Mouse (Mus musculus) mouse trophoblast stem cell (cell line): ENCODE measurements around the gene Hspa5.
"Not testable (repeated sequence)": the region's sequence is repeated elsewhere in the genome, so short reads cannot be mapped to it uniquely, and the experiment has no call there.

ENCODE experiments used
- in situ Hi-C, 2 experiments: fragments of 300-500 bp; cut with MseI, MboI; formaldehyde crosslinking; loops; 2 replicates in 1 of 2; 3 replicates in 1 of 2; pipeline ENCODE4 v1.15.1; 2025

Gene Hspa5

DNA sequence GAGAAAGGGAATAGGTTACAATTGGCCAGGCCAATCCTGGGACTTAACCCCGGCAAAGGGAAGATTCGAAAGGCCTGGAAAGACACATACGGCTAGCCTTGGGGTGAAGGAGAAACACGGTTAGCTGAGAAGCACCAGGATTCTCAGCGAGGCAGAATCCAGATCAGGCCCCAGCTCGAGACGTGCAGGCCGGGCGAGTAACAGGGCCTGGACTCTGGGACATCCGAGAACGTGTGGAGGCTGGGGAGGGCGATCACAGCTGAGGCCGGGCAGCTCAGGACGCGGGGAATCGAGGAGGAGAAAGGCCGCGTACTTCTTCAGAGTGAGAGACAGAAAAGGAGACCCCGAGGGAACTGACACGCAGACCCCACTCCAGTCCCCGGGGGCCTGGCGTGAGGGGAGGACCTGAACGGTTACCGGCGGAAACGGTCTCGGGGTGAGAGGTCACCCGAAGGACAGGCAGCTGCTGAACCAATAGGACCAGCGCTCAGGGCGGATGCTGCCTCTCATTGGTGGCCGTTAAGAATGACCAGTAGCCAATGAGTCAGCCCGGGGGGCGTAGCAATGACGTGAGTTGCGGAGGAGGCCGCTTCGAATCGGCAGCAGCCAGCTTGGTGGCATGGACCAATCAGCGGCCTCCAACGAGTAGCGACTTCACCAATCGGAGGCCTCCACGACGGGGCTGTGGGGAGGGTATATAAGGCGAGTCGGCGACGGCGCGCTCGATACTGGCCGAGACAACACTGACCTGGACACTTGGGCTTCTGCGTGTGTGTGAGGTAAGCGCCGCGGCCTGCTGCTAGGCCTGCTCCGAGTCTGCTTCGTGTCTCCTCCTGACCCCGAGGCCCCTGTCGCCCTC is at the start of gene Hspa5:
TSS of gene Hspa5 (plus strand) at position 603 of the 859 bp plus-strand sequence.
- in situ Hi-C loops, result no loop called here

DNA sequence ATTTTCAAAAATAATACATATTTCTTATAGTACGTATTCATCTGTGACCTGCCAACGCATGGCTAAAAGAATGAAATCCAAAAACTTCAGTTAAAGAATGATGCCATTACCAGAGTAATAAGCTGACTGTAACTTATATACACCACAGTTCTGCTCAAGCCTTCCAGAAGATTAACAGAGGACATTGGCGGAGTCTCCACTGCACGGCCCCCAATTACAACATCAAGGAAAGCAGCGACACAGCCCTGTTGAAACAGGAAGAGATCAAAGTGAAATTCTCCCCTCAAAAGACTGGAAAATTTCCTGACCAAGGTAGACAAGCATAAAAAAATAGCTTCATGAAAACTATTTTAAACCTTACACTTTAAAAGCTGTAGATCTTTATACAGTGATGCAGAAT is 46.5 kb upstream of the Hspa5 start:
- in situ Hi-C loops, result no loop called here

DNA sequence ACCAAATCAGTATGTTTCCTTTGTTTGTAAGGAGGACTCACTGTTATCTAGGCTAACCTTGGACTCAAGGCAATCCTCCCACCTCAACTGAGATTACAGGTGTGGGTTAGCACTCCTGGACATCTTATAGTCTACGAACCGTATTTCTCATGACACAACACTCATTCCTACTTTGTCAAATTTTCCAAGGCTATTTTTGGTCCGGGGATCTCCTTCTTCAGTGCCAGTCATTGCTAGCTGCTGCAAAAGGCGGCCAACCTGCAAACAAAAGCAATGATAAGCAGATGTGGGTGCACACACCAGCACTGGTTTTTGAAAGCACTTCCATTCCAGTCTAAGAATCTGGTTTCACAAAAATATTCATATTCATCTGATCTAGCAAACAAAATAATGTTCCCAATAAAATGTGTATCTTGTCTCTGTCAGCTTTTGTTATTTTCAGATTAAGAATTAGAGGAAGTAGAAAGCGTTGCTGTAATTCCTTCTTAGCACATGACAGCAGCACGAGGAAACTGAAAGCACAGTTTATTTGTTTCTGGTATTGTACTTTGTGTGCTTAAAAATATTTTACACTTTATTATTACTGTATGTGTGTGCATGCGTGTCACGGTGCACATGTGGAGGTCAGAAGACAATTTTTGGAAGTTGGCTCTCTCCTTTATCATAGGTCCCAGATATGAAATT is 44.6 kb upstream of the Hspa5 start:
- in situ Hi-C loops, result no loop called here

DNA sequence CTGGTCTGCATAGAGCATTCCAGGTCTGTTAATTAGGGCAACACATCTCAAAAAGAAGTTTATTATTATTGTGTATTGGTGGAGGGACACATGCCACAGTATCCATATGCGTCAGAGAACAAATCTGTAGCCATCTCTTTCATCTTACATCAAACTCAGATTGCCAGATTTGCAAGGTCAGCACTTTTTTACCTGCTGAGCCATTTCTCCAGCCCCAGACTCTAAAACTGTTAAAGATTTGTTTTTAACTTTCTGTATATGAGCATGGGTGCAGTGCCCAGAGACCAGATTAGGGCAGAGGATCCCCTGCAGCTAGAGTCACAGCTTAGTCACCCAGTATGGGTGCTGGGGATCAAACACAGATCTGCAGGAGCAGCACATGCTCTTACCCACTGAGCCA is 35.1 kb upstream of the Hspa5 start:
- in situ Hi-C loops, result no loop called here

DNA sequence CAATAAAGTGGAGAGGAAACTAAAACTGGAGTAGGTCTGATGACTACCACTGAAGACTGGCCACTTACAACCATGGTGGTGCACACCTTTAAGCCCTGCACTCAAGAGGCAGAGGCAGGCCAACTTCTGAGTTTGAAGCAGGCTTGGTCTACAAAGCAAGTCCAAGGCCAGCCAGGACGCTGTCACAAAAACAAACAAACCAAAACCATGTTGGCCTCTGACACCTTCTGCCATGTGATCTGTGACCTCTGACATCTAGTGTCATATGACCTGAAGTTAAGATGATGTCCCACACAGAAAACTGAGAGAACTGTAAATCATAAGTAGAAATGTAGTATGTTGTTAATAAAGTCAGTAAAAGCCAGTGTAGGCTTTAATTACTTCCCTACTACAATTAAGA is 33.9 kb upstream of the Hspa5 start:
- in situ Hi-C loops, result no loop called here

DNA sequence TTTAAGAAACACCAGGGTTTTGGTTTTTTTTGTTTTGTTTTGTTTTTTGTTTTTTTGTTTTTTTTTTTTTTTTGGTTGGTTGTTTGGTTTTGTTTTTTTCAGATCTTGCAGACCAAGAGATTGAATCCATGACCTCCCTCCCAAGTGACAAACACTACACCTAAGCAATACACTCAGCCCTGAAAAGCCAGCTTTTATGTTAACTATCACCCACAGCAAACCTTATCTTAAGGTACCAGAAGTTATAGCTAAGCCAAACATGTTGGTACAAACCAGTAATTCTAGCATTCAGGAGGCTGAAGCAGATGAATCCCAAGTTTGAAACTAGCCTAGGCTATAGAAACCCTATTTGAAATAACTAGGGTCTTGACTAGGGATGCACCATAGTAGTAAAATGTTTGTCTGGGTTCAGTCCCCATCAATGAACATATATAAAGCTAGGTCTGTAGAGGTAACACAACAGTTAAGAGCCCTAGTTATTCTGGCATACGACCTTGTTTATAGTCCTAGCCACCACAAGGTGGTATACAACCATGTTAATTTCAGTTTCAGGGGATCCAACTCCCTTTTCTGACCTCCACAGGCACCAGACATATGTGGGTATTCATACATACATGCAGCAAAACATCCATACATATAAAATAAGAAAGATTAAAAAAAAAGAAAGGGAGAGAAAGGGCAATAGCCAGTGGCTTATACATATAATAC is 31.9 kb upstream of the Hspa5 start:
- in situ Hi-C loops, result no loop called here

DNA sequence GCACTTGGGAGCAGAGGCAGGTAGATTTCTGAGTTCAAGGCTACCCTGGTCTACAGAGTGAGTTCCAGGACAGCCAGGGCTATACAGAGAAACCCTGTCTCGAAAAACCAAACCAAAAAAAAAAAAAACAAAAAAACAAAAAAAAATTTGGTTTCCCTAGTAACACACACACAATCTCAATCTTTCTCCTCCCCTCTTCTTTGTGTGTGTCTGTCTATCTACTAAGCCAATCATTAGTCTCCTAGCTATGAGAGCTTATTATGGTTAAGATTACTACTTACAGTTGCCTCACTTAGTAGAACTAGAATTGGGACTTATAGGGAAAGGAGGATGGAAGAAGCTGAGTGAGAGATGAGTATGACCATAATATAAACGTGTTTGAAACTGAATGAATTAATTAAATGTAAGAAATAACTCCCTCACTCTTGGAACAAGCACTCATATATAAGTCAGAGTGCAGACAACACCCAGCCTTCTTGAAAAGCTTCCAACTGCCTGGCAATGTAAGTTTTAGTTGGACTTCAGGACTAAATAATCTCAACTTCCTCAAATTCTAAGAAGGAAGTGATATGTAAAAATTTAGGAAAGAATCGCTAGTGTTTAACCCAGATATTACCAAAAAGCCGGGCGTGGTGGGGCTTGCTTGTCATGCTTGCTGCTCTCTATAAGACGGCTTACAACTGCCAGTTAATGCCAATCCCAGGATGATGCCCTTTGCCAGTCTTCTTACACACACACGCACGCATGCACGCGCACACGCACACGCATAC is 30.2 kb upstream of the Hspa5 start:
- in situ Hi-C loops, result no loop called here

DNA sequence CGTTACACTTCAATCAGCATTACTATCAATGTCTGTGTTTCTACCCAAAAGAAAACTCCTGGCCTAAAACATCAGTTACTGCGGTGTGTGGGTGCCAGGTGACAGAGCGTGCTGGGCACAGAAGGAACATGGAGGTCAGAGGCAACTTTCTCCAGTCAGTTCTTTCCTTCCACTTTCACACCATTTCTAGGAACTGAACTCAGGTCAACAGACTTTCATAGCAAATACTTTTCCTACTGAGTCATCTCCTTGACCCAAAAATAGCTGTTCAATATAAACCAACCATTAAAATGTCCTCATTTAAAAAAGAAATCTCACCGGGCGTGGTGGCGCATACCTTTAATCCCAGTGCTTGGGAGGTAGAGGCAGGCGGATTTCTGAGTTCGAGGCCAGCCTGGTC is 29.1 kb upstream of the Hspa5 start:
- in situ Hi-C loops, result no loop called here

DNA sequence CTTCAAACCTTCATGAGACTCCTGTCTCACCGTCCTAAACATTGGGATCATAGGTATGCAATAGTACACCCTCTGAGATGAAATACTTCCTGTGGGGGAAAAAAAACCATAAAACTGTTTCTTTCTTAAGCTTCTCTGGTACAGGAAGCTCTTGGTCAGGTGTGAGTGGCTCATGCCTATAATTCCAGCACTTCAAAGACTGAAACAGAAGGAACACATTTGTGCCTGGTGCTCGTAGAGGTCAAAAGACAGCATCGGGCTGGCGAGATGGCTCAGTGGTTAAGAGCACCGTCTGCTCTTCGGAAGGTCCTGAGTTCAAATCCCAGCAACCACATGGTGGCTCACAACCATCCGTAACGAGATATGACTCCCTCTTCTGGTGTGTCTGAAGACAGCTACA is 27.3 kb upstream of the Hspa5 start:
- in situ Hi-C loops, result no loop called here

DNA sequence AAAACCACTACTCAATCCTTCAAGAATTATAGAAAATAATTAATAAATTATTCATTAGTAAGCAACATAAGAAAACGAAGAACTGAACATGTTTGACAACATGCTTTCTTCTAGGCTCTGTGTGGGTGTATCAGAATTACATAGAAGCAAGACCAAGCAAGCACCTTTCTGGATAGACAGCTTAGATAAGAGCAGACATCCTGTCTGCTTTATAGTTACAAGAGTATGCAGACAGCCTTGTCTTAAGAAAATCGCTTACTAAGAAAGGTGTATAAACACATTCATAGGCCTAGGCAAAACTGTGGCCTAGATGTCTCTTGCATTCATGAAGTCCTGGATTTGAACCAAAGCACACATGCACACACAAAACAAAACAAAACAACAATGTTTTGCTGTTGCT is 26.1 kb upstream of the Hspa5 start:
- in situ Hi-C loops, result no loop called here

DNA sequence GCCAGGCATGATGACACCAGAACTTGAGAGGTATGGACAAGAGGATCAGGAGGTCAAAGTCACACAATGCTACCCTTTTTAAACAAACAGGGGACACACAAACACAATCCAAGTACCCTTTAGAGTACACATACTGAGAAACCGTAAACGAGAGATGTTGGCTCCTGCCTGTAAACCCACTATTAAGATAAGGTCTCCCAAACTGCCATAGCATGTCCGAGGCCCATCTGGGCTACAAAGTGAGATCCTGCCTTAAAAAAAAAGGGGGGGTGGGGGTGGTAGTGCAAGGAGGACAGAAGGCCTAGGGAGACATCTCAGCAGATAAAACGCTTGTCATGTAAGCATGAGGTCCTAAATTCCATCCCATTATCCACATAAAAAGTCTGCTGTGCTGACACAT is 23.3 kb upstream of the Hspa5 start:
- in situ Hi-C loops, result no loop called here

DNA sequence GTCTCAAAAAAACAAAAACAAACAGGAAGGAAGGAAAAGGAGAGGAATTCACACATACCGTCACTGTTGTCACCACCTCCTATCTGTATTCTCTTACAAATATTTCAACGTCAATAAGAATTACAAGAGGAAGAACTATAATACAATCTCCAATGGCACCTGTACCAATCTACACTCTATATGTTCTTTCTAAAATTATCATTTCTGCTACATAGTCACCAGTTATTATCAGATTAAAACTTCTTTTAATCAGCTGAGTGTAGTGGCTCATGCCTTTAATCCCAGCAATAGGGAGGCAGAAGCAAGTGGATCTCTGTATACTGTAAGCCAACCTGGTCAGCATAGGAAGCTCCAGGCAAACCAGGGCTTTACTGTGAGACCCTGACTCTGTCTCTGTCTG is 21.5 kb upstream of the Hspa5 start:
- in situ Hi-C loops, result no loop called here

DNA sequence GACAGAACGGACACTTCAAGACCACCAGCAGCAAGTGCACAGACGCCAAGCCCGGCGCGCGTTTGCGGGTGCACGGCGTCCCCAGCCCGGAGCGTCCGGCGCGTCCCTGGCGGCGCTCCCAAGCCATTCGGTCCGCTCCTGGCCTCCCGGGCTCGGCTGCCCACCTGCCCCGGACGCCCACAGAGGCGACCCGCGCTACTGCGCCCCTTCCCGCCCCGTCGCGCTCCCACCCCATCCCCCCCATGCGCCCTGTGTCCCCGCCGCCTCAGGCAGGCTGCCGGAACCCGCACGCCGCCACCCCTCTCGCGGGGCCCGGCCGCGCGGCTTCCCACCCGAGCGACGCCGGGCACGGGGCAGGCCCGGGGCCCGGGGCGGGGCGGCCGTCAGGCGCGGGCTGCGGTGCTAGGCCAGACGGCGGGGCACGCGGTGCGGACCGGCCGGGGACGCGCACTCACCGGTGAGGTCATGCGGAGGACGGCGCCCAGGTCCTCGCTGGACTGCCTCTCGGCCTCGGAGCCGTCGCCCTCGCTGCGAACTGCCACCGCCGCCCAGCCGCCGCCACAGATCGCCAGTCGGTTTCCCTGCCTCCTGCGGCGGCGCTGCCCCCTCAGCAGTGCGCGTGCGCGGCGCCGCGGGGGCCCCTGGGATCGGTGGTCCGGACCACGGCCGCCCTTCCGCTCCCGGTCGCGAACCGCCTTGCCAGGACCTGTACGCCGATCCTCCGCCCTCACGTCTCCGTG is 17.8 kb upstream of the Hspa5 start:
- in situ Hi-C loops, result no loop called here

DNA sequence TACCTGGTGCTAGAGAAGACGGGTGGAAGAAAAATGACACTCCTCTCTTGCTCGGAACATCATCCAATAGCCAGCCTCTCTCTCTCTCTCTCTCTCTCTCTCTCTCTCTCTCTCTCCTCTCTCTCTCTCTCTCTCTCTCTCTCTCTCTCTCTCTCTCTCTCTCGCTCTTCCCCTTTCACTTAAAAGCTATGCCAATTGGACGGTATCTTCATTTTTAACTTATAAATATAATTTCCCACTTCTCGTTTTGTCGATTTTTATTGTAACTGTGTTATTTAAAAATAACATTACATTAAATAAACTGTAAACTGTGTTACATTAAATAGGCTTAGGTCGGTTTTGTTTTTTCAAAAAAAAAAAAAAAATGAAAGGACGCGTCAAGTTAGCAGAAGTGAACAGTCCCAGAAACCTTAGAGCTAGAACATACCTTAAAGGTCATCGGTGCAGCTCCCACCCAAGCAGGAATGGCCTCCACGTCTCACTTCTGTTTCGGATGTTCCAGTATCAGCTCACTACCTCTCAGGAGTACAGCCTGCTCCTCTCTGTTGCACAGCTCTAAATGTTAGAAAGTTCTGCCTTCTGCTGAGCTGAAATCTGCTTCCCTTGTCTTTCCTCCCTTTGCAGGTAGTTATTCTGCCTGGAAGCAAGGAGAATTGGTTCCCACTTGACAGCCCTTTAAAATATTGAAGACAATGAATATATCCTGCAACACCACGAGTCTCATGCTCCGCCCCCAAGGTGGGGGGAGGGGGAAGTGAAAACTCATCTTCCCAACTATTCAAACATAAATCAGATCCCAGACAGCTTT is 17.0 kb upstream of the Hspa5 start, which contains the start of gene Gapvd1:
TSS of gene Gapvd1 (minus strand) at position 682 of the 808 bp plus-strand sequence.
- in situ Hi-C loops, result no loop called here

DNA sequence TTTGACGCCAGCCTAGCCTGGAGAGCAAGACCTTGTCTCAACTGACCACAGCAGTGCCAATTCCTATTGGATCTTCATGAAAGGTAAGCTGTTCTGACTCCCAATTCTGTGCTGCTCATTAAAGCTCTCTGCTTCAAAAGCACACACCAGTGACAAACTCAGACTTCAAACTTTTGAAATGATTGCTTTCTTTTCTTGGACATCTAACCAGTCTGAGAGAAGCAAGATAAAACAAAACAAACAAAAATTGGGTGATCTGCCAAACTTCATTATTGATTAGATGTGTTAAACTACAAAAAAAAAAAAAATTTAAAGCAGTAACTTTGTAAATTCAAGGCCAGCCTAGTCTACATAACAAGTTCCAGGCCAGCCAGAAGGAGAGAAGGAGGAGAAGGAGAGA is 14.4 kb upstream of the Hspa5 start:
- in situ Hi-C loops, result no loop called here

DNA sequence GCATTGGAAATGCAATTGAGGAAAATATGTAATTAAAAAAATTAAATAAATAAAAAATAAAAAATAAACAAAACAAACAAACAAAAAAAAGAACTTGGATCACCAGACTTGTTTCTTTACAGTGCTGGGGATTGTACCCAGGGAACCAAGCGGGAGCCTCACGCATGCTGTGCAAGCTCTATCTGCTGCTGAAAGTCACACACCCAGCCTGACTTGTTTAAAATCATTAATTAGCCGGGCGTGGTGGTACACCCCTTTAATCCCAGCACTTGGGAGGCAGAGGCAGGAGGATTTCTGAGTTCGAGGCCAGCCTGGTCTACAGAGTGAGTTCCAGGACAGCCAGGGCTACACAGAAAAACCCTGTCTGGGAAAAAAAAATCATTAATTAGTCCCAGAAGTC is 10.5 kb upstream of the Hspa5 start:
- in situ Hi-C loops, result not testable (repeated sequence)

DNA sequence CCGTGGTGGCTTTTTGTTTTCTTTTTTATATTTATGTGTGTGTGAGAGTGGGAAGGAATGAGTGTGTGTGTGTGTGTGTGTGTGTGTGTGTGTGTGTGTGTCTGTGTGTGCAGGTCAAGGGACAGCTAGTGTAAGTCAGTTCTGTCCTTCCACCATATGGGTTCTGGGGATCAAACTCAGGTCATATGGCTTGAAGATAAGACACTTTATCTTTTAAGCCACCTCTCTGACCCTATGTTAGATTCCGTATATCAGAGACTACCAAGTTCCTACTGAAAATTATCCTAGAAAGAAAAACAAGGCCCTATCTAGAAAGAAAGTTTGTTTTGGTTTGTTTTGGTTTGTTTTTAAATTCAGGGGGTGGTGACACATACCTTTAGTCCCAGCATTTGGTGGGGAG is 9.6 kb upstream of the Hspa5 start:
- in situ Hi-C loops, result no loop called here

DNA sequence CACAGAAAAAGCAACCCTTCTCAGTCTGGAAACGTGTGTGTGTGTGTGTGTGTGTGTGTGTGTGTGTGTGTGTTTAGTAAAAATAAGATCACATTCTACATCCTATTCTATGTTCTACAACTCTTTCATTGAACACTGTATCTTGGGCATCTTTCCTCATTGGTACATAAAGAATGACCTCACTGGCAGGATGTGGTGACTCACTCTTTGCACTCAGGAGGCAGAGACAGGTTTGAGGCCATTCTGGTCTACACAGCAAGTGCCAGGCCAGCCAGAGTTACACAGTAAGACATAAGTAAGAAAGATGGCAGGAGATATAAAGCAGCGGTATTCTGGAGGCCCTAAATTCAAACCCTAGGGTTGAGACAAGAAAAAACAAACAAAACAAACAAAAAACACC is 8.9 kb upstream of the Hspa5 start:
- in situ Hi-C loops, result no loop called here

DNA sequence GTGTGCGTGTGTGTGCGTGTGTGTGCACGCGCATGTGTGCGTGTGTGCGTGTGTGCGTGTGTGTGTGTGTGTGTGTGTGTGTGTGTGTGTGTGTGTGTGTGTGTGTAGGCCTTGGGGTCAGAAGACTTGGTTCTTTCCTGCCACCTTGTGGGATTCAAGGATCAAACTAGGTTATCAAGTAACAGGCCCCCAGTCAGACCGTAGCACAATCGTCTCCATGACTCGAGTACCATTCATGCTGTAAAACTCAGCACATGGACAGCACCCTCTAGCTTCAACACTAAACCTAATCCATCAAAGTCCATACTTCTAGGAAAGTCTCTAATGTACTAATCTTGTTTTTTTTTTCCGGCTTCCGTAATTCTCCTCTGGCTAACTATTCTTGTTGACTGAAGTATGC is 7.0 kb upstream of the Hspa5 start:
- in situ Hi-C loops, result no loop called here

DNA sequence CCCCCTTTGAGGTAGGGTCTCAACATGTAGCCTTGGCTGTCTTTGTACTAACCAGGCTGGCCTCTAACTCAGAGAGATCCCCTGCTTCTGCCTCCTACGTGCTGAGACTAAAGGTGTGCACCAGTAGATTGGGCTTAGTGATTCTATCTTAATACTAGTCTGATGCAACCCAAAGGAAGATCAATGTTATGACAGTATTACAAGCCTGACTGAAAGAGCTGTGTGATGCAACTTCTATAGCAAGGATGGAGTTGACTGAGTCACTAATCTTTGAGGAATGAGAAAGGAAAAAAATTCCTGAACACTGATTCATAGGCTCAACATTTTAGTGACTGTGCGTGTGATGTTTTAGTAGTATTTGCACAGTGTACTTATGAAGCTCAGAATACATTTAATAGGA is 1.7 kb upstream of the Hspa5 start:
- in situ Hi-C loops, result no loop called here
